Mouse (Mus musculus) liver, embryonic 14.5 days (tissue): ENCODE results near the gene Ttll8. TPM values are rescaled to one million over a fixed set of nuclear protein-coding genes. Genes with fewer than 3 reads are reported as not detected.

ENCODE experiments used
- ATAC-seq: fragments of 200-750 bp; cut with Nextera tagmentation; 2 replicates; pipeline ENCODE4 v1.8.0; 2017; ENCODE audit warnings: moderate number of reproducible peaks, mild to moderate bottlenecking, moderate library complexity; ENCODE audit not compliant: insufficient read depth
- DNase-seq, 3 experiments: peaks; one replicate each; pipeline ENCODE4 v3.0.0-alpha.2; 2012 to 2013; ENCODE audit warnings: low read depth in 3 of 3, low spot score in 3 of 3
- H3K27ac ChIP-seq: fragments of 300-500 bp; sonication (generic); 2 replicates; pipeline ENCODE4 v1.5.1; 2014; ENCODE audit warnings: moderate library complexity, mild to moderate bottlenecking, control low read depth, inconsistent platforms
- H3K27me3 ChIP-seq: fragments of 300-500 bp; sonication (generic); 2 replicates; pipeline ENCODE4 v1.6.1; 2014; ENCODE audit warnings: mild to moderate bottlenecking, low read length, moderate library complexity; ENCODE audit not compliant: control insufficient read depth, insufficient read depth
- H3K36me3 ChIP-seq: fragments of 300-500 bp; sonication (generic); replicated peaks from 2 replicates; pipeline ENCODE4 v1.6.1; 2014; ENCODE audit warnings: low read depth; ENCODE audit not compliant: control insufficient read depth, insufficient read depth
- H3K4me1 ChIP-seq, 2 experiments: fragments of 200-500 bp in 1 of 2; fragments of 300-500 bp in 1 of 2; sonication (generic) in 1 of 2; replicated peaks; 2 replicates each; pipeline ENCODE4 v1.6.1; 2012 to 2014; ENCODE audit warnings: antibody characterized with exemption in 1 of 2, inconsistent platforms in 1 of 2, low read length in 1 of 2; ENCODE audit not compliant: control insufficient read depth in 2 of 2, insufficient read depth in 2 of 2
- H3K4me2 ChIP-seq: fragments of 300-500 bp; sonication (generic); 2 replicates; pipeline ENCODE4 v1.6.1; 2014; ENCODE audit warnings: low read depth, mild to moderate bottlenecking, control low read depth, moderate library complexity
- H3K4me3 ChIP-seq, 2 experiments: fragments of 200-500 bp in 1 of 2; fragments of 300-500 bp in 1 of 2; sonication (generic) in 1 of 2; 2 replicates each; pipeline ENCODE4 v1.5.1; 2012 to 2014; ENCODE audit warnings: low read depth in 2 of 2, low read length in 2 of 2, mild to moderate bottlenecking in 2 of 2, control low read depth in 1 of 2, inconsistent platforms in 1 of 2, moderate library complexity in 1 of 2; ENCODE audit not compliant: insufficient read depth in 1 of 2
- H3K9ac ChIP-seq: fragments of 300-500 bp; sonication (generic); replicated peaks from 2 replicates; pipeline ENCODE4 v1.6.1; 2014; ENCODE audit warnings: mild to moderate bottlenecking, control low read depth, moderate library complexity
- H3K9me3 ChIP-seq: fragments of 300-500 bp; sonication (generic); 2 replicates; pipeline ENCODE4 v1.6.1; 2016; ENCODE audit warnings: low read length, mixed read lengths; ENCODE audit not compliant: control insufficient read depth
- CTCF ChIP-seq: IDR thresholded peaks from 2 replicates; pipeline ENCODE4 v1.5.1; 2016; ENCODE audit warnings: antibody characterized with exemption, low read depth, control low read depth
- EP300 ChIP-seq: IDR thresholded peaks from 2 replicates; pipeline ENCODE4 v1.6.1; 2016; ENCODE audit warnings: antibody characterized with exemption, low read depth
- WGBS: fragments of 180-500 bp; shearing (Covaris S2); extraction: QIAGEN DNeasy Blood & Tissue Kit; methylation state at CpG from one replicate; pipeline ENCODE4 v1.1.7; 2014; ENCODE audit not compliant: insufficient replicate concordance; 5-methylcytosine and 5-hydroxymethylcytosine counted together
- polyA plus RNA-seq, 2 experiments: library from polyadenylated mRNA; depleted of rRNA in 1 of 2; stranded (reverse) in 1 of 2; unstranded in 1 of 2; fragments of >200 nt; fragmentation: Nextera tagmentation in 1 of 2; extraction: Ambion mirVana in 1 of 2; gene quantifications; 2 replicates each; pipeline versions ENCODE4 v1.2.1 to v1.2.3; 2012 to 2014

Gene Ttll8
- polyA plus RNA-seq, 2 experiments = not detected

DNA sequence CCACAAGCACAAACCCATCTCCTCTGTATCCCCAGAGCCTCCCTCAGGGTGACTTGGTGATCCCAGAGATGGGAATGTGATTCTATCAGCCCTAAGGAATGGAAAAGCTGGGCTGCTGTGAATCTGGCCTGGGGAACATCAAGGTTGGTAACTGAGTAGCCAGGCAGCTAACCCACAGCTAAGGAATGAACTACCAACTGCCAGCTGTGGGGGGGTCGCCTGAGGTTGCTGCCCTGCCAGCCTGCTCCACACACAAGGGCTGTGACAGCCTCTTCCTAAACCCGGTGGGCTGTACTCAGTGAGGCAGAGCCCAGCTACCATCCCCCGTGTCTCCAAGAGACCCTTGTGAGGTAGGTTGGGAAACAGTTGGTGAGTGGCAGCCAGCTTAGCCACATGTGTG lies 103.1 kb downstream of the Ttll8 start:
- Histone ChIP-seq H3K9ac (no peak overlapping the region), H3K36me3 (no peaks in the 10 kb centered on the region), H3K9me3 (no peaks in the 10 kb centered on the region), H3K4me3 (no peak overlapping the region), H3K27ac (no peak overlapping the region), H3K4me1 (peaks cover 0 to 2% of the 10 kb centered on the region in 2 experiments; a peak in 2 of 4 replicates), H3K4me2 (no peak overlapping the region), H3K27me3 (no peaks in the 10 kb centered on the region)
- DNase-seq = no peak
- 36% methylated on average over 3 of the region's 3 CpGs for WGBS
- no peak for ATAC-seq
- TF ChIP-seq CTCF (no peak), EP300 (no peak)

DNA sequence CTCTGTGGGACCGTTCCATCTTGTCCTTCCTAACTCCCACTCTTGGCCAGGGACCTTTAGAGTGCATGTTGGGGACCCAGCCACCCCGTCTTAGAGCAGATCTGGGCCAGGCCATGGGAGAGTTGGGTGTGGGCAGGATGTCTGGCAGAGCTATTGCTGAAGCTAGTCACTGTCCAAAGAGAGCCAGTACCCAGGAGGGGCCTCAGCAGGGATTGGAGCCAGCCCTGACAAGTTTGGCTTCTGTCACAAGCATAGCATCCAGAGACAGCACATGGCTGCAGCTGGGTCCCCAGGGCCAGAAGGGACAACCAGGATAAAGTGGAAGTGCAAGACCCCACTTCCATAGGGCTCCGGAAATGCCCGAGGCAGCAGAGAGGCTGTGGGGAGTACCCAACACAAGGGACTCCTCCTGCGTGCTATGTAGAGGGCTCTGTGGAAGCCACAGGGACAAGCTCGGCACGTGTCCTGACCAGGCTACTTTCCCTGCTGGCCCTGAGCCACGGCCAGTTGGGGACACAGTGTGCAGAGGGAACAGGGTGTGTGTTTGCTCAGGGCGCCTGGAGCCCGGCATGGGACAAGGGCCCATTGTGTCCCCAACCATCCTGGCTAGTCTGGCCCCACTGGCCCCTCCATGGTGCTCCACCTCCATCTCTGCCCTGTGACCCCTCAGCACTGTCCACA lies 103.9 kb downstream of the Ttll8 start:
- Histone ChIP-seq H3K9me3 (no peaks in the 10 kb centered on the region), H3K4me1 (peaks cover 0 to 2% of the 10 kb centered on the region in 2 experiments; a peak in 2 of 4 replicates), H3K4me3 (no peak overlapping the region), H3K27ac (no peak overlapping the region), H3K36me3 (no peaks in the 10 kb centered on the region), H3K9ac (no peak overlapping the region), H3K27me3 (no peaks in the 10 kb centered on the region), H3K4me2 (no peak overlapping the region)
- TF ChIP-seq CTCF (no peak), EP300 (no peak)
- DNase-seq (no peak), ATAC-seq (peak; percentile 49; the same call in 1 of the 2 replicates)
- WGBS = 55% methylated on average over 10 of the region's 10 CpGs

DNA sequence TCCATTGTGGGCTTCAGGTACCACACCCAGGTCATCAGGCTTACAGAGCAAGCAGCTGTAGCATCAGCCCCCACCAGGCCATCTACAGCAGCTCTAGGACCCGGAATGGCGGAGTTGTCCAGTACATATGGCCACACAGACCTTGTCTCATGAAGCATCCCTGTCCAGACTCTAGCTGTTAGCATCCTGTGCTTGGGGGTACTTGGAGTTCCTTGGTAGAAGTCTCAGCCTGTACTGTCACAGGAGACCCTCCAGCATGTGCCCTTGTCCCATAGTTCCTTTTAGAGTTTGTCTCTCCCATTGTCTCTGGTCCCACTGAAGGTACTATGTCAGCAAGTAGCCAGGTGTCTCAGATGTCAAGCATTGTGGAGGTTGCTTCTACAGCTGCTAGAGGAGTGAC lies 104.6 kb downstream of the Ttll8 start:
- H3K9ac ChIP-seq = no peak overlapping the region
- 59% methylated on average over 2 of the region's 2 CpGs for WGBS
- no peaks in the 10 kb centered on the region; a peak in 1 of 4 replicates for H3K4me1 ChIP-seq
- no peaks in the 10 kb centered on the region for H3K9me3 ChIP-seq
- H3K27me3 ChIP-seq = no peaks in the 10 kb centered on the region
- DNase-seq = no peak
- H3K27ac ChIP-seq = no peak overlapping the region
- H3K36me3 ChIP-seq = no peaks in the 10 kb centered on the region
- TF ChIP-seq EP300 = no peak
- TF ChIP-seq CTCF = no peak
- H3K4me2 ChIP-seq = no peak overlapping the region
- ATAC-seq = no peak
- no peak overlapping the region for H3K4me3 ChIP-seq

DNA sequence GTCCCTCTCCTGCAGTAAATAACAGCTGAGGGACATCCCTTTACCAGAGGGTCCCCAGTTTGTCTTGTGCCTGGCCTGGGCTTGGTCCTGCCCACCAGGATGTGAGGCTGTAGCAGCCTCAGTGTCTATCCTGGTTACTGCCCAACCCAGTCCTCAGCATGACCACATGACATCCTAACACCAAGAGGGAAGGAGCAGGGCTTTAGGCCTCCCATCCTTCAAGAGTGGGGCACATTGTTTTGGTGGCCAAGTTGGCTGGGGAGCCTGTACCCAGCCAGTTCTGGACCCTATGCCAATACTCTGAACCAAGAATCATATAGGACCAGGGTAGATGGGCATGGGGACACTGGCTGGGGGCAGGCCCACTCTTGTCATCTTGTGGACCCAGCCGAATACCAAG lies 105.6 kb downstream of the Ttll8 start:
- no peaks in the 10 kb centered on the region for H3K9me3 ChIP-seq
- 60% methylated on average over 1 of the region's 1 CpGs for WGBS
- H3K36me3 ChIP-seq = no peaks in the 10 kb centered on the region
- no peak for TF ChIP-seq CTCF
- TF ChIP-seq EP300 = no peak
- H3K4me2 ChIP-seq = no peak overlapping the region
- no peak overlapping the region for H3K27ac ChIP-seq
- DNase-seq = no peak
- H3K4me3 ChIP-seq = no peak overlapping the region
- no peaks in the 10 kb centered on the region for H3K27me3 ChIP-seq
- no peak overlapping the region for H3K9ac ChIP-seq
- ATAC-seq = no peak
- no peaks in the 10 kb centered on the region for H3K4me1 ChIP-seq

DNA sequence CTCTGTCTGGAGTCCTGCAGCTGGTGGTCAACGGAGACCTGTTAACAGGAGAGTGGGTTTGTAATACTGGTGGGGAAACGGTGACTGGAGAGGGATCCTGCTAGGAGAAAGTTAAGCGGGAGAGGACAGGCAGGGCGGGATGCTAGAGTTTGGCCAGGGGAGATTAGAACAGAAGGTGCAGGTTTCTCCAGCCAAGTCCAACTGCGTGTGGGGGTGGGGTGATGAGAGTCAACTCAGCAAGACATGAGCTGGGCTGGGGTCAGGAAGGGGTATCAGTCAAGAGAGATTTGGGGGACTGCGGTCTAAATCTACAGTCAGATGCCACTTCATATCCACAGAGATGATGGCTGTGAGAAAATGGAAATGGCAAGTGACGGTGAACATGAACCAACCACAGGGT lies 109.3 kb downstream of the Ttll8 start:
- Histone ChIP-seq H3K9ac (no peak overlapping the region), H3K27ac (no peak overlapping the region), H3K4me3 (no peak overlapping the region), H3K9me3 (no peaks in the 10 kb centered on the region), H3K4me2 (no peak overlapping the region), H3K4me1 (no peaks in the 10 kb centered on the region), H3K36me3 (no peaks in the 10 kb centered on the region), H3K27me3 (no peaks in the 10 kb centered on the region)
- WGBS = 66% methylated on average over 7 of the region's 7 CpGs
- DNase-seq (no peak), ATAC-seq (no peak)
- TF ChIP-seq EP300 (no peak), CTCF (no peak)
